Mouse (Mus musculus) spleen, adult 12 weeks (tissue): ENCODE data around the gene Zbtb12.
"Not testable (repeated sequence)": the region's sequence is repeated elsewhere in the genome, so short reads cannot be mapped to it uniquely, and the experiment has no call there.

ENCODE experiments used
- DNase-seq: peaks from one replicate; pipeline ENCODE4 v3.0.0; 2022; ENCODE audit warnings: low spot score

Zbtb12 gene

DNA sequence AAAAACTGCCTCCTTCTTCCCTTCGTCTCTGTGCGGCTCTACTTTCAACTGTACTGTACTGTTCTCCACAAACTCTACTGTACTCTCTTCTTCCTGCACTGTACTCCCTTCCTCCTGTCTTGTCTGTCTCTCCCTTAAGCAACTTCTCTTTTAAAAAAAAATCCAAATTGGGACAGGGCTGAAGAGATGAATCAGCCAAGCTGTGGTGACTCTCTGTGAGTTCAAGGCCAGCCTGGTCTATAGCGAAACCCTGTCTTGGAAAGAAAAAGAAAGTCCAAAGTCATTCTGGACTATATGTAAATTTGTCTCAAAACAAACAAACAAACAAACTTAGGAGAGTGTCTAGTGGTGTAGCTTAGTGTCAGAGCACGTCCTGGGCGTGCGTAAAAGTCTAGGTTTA, 5.0 kb upstream of the Zbtb12 start:
- DNase-seq = no peak

- no peak for DNase-seq
Measured at GRCm38 (mm10) chr17:34881166-34881565, 1.9 kb downstream of the Zbtb12 start.

- no peak for DNase-seq
Measured at GRCm38 (mm10) chr17:34881683-34882310, 2.5 kb downstream of the Zbtb12 start, which contains the start of gene Gm20547. Gene Gm20547, minus strand, starts transcription at chr17:34882042.

DNA sequence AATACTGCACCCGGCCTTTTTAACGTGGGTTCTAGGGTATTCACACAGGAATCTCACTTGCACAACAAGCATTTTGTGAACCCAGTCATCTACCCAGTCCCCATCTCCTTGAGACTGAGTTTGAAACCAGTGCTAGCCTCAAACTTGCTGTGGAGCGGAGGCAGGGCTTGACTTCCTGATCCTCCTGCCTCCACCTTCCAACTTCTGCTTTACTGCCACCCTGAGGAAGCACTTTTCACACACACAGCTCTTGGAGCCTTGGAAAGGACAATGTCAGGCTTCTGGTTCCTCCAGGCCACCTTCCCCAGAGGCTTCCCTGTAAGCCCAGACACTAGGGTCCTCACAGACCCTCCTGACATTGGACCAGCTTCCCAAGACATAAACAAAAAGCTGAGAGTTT, 4.0 kb downstream of the Zbtb12 start:
- DNase-seq = no peak

DNA sequence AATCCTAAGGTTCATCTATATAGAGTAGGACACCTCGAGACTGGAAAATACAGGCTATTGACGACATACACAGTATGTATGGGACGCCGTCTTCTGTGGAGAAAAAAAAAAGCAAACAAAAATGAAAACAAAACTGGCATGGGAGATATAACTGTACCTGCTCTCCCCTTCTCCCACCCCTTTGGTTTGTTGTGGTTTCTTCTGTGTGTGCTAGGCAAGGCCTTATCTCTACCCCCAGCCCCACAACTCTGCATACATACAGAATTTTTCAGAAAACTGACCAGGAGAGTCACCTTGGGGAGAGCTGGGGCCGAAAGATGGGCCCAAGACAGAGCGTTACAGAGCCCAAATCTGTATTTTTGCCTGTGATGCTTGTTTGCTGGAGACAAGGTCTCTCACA, 5.4 kb downstream of the Zbtb12 start:
- DNase-seq = no peak

- no peak for DNase-seq
Measured at GRCm38 (mm10) chr17:34885615-34886014, 6.3 kb downstream of the Zbtb12 start.

DNA sequence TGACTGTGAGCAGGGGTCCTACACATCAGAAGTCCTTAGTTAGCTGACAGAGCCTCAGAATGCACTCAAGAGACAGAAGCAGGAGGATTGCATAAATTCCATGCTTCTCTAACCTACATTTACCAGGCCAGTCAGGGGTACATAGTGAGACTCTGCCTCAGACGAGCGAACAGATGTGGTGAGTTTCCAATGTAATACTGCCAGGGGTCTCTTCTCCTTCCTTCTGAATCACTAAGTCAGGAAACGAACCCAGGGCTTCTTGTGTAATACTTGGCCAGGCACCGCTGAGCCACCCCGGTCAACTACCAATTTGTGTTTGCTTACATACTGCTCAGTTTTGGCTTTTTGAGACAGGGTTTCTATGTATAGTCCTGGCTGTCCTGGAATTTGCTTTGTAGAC, 8.7 kb downstream of the Zbtb12 start:
- DNase-seq = no peak

DNA sequence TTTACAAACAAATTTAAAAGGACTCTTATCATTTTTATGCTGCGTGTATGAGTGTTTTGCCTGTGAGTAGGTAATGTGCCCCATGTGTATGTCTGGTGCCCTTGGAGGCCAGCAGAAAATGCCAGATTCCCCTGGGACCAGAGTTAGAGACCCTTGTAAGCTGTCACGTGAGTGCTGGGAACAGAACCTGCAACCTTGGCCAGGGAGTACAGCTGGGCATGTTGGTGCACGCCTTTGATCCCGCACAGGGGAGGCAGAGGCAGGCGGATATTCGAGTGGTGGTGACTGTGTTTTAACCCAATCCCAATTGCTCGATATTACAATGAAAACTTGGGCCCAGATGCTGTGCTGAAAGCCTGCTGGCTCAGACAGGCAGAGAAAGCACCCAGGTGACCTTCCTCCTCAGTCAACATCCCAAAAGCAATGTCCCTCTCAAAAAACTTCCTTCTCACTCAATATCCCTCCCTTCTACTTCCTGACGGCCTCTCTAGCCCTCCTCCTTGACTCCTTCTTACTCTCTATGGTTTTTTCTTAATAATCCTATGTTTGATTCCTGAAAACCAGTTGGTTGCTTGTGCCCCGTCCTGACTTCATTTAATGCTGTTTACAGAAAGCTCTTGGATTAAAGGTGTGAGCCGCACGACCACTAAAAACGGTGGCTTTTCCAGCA, 10.9 kb downstream of the Zbtb12 start:
- no peak for DNase-seq

- DNase-seq = no peak
Measured at GRCm38 (mm10) chr17:34891377-34891776, 12.1 kb downstream of the Zbtb12 start.

DNA sequence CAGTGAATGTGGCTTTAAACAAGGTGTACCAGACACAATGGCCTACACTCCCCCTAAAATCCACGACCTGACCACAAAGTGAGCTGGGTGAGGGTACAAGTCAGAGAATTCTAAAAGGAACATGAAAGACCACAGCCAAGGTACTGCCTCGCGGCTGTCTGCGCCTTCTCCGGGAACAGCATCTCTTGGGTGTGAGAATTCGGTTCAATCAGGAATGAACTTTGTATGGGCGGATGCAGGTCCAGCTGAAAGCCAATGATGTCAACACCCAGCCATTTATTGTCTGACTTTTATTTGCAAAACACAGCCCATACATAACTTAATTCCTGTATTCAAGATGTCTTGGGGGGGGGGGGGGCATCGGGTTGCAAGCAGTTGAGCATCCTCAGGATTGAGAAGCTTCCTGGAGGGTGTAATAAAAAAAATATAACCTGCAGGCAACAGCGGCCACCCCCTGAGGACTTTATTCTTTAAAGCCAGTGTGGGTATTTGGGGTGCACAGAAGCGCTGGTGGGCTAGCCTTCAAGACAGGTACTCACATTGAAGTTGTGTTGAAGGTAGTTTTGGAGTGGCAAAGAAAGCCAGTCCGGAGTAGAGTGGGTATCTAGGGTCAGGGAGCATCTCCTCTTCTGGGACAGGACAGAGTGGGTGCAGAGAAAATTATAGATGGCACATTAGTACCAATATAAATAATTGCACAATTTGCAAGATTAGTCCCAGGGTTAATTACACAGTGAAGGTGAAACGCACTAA, 14.0 kb downstream of the Zbtb12 start:
- DNase-seq = no peak

- DNase-seq = peak; percentile 65
Measured at GRCm38 (mm10) chr17:34894074-34894597, 14.9 kb downstream of the Zbtb12 start.

GRCm38 (mm10) chr17:34894801-34895530, 15.7 kb downstream of the Zbtb12 start:
- no peak for DNase-seq

- DNase-seq = no peak
Measured at GRCm38 (mm10) chr17:34895724-34896123, 16.4 kb downstream of the Zbtb12 start.

DNA sequence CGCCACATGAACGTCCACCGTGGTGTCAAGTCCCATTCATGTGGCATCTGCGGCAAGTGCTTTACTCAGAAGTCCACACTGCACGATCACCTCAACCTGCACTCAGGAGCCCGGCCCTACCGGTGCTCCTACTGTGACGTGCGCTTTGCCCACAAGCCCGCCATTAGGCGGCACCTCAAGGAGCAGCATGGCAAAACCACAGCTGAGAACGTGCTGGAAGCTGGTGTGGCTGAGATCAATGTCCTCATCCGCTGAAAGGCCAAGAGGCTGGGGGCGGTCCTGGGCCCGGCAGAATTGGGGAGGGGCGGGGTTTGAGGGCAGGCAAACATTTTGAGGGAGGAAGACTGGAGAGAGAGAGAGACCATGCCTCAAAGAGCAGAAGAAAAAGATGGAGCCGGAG, 17.1 kb downstream of the Zbtb12 start:
- no peak for DNase-seq

GRCm38 (mm10) chr17:34897373-34898159, 18.3 kb downstream of the Zbtb12 start:
- DNase-seq = no peak

- DNase-seq = peak; percentile 58
Measured at GRCm38 (mm10) chr17:34898160-34898586, 18.9 kb downstream of the Zbtb12 start, which contains the start of the genes C2 and Ehmt2. Gene C2, minus strand, starts transcription at chr17:34898265. Gene Ehmt2, plus strand, starts transcription at chr17:34898469.

- no peak for DNase-seq
Measured at GRCm38 (mm10) chr17:34898706-34899052, 19.4 kb downstream of the Zbtb12 start.

DNA sequence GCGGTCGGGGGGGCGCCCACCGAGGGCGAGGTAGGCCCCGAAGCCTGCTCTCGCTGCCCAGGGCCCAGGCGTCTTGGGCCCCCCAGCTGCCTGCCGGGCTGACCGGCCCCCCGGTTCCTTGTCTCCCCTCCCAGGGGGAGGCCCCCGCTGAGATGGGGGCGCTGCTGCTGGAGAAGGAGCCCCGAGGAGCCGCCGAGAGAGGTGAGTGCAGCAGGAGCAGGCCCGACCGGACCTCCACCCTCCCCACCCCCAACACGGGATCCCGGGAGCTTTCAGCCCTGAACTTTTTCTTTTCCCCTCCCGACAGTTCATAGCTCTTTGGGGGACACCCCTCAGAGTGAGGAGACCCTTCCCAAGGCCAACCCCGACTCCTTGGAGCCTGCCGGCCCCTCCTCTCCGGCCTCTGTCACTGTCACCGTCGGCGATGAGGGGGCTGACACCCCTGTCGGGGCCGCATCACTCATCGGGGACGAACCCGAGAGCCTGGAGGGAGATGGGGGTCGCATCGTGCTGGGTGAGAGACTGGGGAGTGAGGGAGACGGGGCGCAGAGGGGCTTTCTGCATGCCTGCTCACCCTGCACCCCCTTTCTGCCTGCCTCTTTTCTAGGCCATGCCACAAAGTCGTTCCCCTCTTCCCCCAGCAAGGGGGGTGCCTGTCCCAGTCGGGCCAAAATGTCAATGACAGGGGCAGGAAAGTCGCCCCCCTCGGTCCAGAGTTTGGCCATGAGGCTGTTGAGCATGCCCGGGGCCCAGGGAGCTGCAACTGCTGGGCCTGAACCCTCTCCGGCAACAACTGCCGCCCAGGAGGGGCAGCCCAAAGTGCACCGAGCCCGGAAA, 20.0 kb downstream of the Zbtb12 start:
- DNase-seq = no peak

DNA sequence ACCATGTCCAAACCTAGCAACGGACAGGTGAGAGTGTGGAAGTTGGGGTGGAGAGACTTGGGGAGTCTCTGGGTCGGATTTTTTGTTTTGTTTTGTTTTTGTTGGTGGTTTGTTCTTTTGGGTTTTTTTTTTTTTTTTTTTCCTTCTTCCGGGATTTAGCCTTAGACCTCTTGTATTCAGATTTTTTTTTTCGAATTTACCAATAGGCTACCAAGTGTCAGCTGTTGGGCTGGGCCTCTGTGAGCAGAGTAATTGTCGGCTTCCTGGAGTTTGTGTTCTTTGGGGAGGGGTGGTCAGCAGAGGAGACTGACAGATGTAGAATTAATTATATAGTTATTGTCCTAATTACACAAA, 20.6 kb downstream of the Zbtb12 start:
- DNase-seq = no peak

DNA sequence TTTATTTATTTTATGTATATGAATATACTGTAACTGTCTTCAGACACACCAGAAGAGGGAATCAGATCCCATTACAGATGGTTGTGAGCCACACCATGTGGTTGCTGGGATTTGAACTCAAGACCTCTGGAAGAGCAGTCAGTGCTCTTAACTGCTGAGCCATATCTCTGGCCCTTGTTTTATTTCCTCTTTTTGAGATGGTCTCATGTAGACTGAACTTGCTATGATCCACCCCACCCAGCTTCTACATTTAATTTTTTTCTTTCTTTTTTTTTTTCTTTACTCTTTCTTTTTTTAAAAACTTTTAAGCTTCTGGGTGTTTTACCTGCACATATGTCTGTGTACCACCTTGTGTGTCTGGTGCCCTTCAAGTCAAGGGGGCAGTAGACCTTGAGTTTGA, 21.5 kb downstream of the Zbtb12 start:
- DNase-seq = not testable (repeated sequence)
